Mouse (Mus musculus): ENCODE results near the gene Mrtfb.
A peak's percentile ranks its signal among the peaks of the same experiment; 100 is the strongest.
"Not testable (repeated sequence)": the region's sequence is repeated elsewhere in the genome, so short reads cannot be mapped to it uniquely, and the experiment has no call there.

The Mrtfb gene

DNA sequence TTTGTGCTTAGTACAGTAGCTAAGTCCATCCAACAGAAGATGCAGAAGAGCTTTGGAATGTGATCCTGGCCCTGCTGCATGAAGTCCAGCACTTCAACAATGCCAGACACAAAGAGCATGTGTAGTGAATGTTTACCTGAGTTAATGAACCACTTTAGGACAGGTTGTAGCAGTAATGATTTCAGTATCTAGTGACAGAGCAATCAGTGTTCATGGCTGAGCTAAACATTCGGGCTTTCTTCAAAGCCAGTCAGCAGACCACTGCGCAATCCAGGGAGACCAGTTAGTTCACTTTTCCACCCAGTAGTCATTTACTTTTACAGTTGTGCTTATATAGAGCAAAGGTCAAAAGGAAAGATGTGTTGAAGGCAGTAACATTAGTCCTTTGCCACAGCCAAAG lies 20.0 kb downstream of the Mrtfb start:
- no peak for DNase-seq (ENCODE audit: low read depth, low spot score)

DNA sequence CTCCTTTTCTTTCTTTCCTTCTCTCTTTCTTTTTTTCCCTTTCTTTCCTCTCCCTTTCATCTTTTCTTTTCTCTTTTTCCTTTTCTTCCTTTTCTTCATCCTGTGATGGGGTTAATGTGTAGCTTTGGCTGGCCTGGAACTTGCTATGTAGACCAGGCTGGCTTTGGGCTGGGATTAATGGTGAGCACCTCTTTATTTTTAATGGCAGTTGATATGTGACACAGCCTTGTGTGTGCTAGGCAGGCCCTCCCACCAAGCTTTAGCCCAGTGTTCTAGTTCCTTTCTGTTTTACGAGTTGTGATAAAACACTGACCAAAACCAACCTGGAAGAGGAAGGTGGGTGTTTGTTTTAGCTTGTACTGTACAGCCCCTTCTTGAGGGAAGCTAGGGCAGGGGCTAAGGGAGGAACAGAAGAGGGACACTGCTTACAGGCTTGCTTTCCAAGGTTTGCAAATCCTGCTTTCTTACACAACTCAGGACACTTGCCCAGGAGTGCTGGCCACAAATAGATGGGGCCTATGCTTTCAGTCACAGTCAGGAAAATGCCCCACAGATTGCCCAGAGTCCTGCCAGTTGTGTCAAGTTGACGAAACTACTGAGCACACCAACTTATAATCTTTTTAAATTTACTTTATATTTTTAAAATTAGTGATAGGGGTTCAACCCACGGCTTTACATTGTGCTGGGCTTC lies 20.6 kb downstream of the Mrtfb start:
- peak; percentile 29 for DNase-seq (ENCODE audit: low read depth, low spot score)

GRCm38 (mm10) chr16:13286425-13286824 lies 30.1 kb downstream of the Mrtfb start:
- DNase-seq (ENCODE audit: low read depth, low spot score): not testable (repeated sequence)

DNA sequence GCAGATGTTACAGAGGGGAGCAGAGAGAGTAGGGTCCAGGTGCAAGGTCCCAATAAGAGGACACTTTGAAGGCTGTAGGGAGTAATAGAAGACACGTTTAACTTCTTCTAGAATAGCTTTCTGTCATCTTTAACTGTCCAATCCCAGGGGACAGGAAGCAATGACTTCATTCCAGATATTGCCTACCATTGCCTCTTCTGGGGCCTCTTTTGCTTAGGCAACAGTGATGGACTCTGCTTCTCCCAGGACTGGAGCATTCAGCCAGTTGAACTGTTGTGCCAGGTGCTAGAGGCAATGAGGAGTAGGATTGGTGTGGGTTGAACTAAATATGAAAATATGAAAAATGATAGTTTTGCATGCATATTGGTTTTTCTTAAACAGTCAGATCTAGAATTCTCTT lies 41.6 kb downstream of the Mrtfb start:
- no peak for DNase-seq (ENCODE audit: low read depth, low spot score)

DNA sequence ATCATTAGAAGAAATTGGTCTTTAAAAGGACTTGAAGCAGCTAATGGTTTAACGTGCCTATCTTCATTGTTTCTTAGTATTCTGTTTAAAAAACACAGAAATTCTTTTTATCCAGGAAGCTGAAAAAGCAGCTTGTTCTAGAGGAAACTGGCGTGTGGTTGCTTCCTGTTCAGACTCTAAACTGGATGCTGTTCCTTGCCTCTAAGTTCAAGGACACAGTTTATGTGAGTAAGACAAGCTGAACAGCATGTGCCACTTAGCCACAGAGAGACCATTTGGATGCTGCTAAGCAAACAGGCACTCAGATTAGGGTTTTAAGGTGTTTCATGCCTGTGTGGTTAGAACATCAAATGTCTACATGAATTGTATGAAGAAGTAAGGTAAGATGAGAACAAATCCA lies 42.7 kb downstream of the Mrtfb start:
- no peak for DNase-seq (ENCODE audit: low read depth, low spot score)

- no peak for DNase-seq (ENCODE audit: low read depth, low spot score)
Measured at GRCm38 (mm10) chr16:13306065-13306695, 49.9 kb downstream of the Mrtfb start.

GRCm38 (mm10) chr16:13310096-13310683 lies 53.9 kb downstream of the Mrtfb start:
- no peak for DNase-seq (ENCODE audit: low read depth, low spot score)

- DNase-seq (ENCODE audit: low read depth, low spot score): no peak
Measured at GRCm38 (mm10) chr16:13311374-13311773, 55.1 kb downstream of the Mrtfb start.

GRCm38 (mm10) chr16:13313096-13313719 lies 56.9 kb downstream of the Mrtfb start:
- no peak for DNase-seq (ENCODE audit: low read depth, low spot score)

DNA sequence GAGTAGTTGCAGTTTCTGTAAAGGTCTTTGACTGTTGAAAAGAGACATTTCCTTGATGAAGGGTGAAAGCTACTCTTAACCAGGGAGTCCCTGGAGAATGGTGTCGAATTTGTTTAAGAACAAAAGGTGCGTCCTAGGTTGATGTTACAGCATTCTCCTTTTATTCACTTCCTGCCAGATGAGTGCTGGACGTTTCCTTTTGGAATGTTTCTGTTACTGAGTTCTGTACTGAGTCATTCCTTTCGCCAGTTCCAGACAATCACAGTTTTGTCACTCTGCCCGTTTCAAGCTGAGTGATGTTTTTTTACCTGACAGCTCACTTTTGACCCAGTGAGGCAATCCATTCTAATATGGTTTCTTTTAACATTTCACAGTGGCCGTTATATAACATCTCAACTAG lies 67.5 kb downstream of the Mrtfb start:
- no peak for DNase-seq (ENCODE audit: low read depth, low spot score)

- peak; percentile 42 for DNase-seq (ENCODE audit: low read depth, low spot score)
Measured at GRCm38 (mm10) chr16:13326622-13327021, 70.3 kb downstream of the Mrtfb start.

DNA sequence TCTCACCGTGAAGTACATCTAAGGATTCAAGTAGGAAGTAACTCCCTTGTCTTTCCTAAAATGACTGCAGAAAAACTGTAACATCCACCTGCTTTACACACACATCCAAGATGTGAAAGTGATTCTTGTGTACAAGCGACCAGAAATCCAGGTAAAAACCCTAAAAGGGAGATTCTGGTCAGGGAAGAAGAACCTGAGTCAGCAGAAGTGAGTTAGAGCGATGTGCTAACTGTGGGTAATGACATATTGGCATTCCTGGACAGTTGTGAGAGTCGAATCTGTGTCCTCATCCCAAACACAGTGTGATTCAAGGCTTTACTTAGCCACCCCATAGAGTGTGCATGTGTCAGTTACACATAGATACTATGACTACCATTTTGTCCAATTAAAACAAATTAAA lies 72.4 kb downstream of the Mrtfb start:
- DNase-seq (ENCODE audit: low read depth, low spot score): no peak

DNA sequence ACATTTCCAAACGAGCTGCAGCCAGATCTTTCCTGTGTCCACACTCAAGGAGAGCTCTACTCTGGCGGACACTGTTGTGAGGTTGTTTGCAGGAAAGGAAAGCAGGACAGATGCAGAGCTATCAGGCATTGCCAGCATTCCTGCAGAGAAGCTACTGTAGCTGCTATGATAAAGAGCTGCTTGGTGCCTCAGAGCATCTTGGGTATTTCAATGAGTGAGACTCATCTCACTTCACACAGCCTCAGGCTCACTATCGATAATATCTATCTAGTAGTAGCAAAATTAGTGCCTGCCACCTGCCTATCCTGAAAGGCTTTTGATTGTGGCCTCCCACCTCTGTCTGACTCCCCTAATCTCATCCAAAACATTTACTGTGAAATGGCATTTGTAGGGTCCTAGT lies 73.4 kb downstream of the Mrtfb start:
- DNase-seq (ENCODE audit: low read depth, low spot score): no peak

DNA sequence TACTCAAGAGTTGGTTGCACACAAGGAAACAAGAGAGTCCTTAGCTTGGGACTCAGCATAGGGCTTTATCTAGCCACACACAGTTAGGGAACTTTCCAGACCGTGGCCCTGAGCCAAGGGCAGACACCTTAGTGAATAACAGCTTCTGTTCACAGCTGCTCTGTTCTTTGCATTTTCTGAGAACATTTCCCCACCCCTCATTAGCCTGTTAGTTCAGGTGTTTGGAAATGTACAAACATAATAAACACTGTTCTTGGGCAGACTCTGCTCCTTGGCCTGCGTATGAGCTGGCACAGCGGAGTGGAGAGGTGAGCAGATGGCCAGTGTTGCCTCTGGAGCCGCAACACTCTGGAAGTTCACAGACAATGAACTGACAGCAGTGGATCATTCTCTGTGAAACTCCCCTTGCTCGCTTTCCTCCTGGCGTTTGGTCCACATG lies 74.0 kb downstream of the Mrtfb start:
- no peak for DNase-seq (ENCODE audit: low read depth, low spot score)

GRCm38 (mm10) chr16:13331898-13332297 lies 75.6 kb downstream of the Mrtfb start:
- no peak for DNase-seq (ENCODE audit: low read depth, low spot score)

DNA sequence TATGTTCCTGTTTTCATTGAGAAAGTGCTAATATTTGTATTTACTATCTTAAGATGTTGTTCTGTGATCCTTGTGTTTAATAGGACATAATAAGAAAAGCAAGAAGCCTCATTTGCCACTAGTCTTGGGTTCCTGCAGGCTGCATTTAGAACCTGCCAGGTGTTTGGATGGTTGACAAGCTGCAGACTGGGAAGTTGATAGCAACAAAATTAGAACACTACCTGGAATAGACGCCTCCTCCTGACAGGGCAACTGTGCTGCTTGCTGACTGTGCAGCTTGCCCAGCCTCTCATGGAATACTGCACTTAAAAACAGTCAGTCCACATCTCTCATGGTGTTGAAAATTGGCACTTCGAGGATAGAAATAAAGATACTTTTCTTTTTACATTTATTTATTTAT lies 76.3 kb downstream of the Mrtfb start:
- DNase-seq (ENCODE audit: low read depth, low spot score): peak; percentile 87

DNA sequence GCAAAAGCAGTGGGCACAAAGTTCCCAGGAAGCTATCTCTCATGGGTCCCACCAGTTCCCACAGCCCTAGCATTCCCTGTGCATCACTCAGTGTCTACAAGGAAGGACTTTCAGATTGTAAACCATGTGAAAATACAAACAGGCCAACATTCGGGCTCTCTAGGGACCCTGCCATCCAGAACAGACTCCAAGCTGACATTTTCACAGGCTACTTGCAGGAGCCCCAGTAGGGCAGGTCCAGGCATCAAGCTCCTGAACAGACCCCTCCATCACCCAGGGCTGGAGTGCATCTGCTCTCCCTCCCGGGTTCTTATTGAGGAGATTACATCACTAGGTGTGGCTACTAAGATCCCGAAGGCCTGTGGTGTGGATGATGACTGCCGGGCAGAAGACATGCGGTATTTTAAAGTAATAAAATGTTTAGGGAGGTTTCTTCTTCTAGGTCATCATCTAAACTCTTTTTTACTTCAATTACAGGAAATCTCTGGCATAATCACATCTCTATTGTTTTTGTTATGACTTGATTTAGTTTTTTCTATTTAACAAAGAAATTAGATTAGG lies 77.6 kb downstream of the Mrtfb start:
- no peak for DNase-seq (ENCODE audit: low read depth, low spot score)

DNA sequence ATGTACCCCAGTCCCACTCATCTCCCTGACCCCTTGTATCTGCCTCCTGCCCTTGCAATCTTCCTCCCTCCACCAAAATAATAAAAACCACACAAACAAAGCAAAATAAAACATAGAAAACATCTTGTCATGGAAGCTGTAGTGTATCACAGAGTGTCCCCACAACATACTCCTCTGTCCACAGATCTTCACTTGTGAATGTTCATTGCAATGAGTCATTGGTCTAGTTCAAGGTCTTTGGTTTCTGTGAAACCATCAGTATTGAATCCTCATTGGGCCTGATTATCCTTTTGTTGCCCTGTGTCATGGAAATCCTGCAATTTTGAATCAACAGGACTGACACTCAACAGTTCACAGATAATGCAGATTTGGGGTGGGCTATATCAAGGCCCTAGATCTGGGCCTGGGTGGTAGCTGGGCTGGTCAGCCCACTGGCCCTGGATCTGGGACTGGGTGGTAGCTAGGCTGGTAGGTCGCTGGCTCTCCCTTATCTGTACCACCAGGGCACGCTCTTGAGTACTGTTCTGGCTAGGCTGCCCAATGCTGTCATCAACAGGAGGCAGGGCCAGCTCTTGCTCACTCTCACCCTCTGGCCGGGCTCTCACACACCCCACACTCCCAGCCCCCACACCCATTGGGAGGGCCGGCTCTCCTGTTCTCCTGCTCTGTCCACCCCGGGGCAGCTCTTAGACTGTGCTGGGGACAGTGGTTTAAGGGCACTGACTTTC lies 80.4 kb downstream of the Mrtfb start:
- DNase-seq (ENCODE audit: low read depth, low spot score): no peak

DNA sequence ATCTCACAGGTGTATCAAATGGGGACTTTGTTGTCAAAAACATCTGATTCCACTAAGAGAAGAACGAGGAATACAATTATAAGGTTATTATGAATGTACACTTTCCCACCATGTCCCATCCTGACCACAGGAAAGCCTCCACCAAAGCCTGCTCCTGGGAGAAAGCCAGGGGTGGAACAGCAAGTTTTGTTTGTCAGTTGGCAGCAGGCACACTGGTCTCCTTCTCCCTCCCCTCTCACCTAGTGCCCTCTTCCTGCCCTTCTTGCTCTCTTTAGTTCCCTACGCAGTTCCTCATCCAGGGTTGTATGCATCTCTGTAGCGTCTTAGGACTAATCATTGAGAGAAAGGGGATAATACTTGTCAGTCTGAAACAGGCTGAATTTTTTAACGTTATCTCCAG lies 81.8 kb downstream of the Mrtfb start:
- DNase-seq (ENCODE audit: low read depth, low spot score): no peak

DNA sequence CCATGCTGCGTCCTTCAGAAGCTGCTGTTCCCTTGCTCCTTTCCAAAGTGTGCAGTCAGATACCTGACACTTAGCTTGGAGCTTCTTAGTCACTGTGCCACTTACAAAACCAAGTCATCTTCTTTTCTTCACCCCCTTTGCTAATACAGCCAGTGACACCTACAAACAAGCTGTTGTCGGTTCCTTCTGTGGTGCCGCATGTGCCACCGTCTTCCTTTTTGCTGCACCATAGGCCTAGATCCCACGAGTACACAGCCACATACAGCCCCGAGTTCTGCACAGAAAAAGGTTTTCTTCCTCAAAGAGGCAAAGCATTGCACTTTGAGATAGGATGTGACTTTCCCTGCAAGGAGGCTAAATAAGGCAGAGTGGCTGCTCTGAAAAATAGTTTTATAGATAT lies 83.2 kb downstream of the Mrtfb start:
- no peak for DNase-seq (ENCODE audit: low read depth, low spot score)

GRCm38 (mm10) chr16:13345822-13346221 lies 89.5 kb downstream of the Mrtfb start:
- not testable (repeated sequence) for DNase-seq (ENCODE audit: low read depth, low spot score)

DNA sequence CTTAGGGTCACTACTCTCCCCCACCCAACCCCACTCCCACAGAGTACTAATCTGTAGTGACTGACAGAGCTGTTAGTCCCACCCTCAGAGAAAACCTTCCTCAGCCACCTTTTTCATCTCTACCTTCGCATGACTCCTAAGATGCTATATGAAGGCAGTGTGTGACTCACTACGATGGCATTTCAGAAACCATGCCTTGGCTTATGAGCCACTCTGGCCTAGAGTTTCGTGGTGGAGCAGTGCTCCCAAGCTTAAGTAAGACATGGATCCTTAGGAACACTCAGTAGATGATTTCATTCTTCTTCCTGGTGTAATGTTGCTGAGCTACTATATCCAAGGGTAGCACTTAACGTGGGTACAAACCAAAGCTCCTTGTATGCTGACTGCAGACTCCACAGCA lies 94.4 kb downstream of the Mrtfb start:
- DNase-seq (ENCODE audit: low read depth, low spot score): no peak

All from skeletal muscle tissue, adult 2 months (tissue).